Mouse (Mus musculus) small intestine, adult 2 months (tissue): ENCODE measurements around the gene Mapk1ip1l. TPM values are rescaled to one million over a fixed set of nuclear protein-coding genes. Genes with fewer than 3 reads are reported as not detected.

Experiments used
- H3K27ac ChIP-seq: fragments of 200-500 bp; 2 replicates; pipeline ENCODE4 v1.5.1; 2012; ENCODE audit warnings: low read depth, low read length, control low read depth, inconsistent platforms; ENCODE audit not compliant: insufficient read depth
- H3K27me3 ChIP-seq: fragments of 200-500 bp; 2 replicates; pipeline ENCODE4 v1.6.1; 2012; ENCODE audit warnings: mild to moderate bottlenecking, moderate library complexity, low read length, inconsistent platforms; ENCODE audit not compliant: control insufficient read depth, insufficient read depth
- H3K36me3 ChIP-seq: fragments of 200-500 bp; 2 replicates; pipeline ENCODE4 v1.6.1; 2012; ENCODE audit warnings: mild to moderate bottlenecking, low read length, control low read depth, inconsistent platforms; ENCODE audit not compliant: control insufficient read depth, insufficient read depth
- H3K4me1 ChIP-seq: fragments of 200-500 bp; 2 replicates; pipeline ENCODE4 v1.6.1; 2012; ENCODE audit warnings: low read length, inconsistent platforms, mixed read lengths; ENCODE audit not compliant: control insufficient read depth, insufficient read depth, insufficient read length
- H3K4me3 ChIP-seq: fragments of 200-500 bp; 2 replicates; pipeline ENCODE4 v1.5.1; 2012; ENCODE audit warnings: low read depth, mild to moderate bottlenecking, control low read depth, inconsistent platforms, low read length, moderate library complexity
- CTCF ChIP-seq: fragments of 200-500 bp; IDR thresholded peaks from 2 replicates; pipeline ENCODE4 v1.5.1; 2012; ENCODE audit warnings: low read depth, mild to moderate bottlenecking, control low read depth, inconsistent platforms, low read length, moderate library complexity, mixed read lengths; ENCODE audit not compliant: insufficient replicate concordance, insufficient read length; ENCODE audit errors: extremely low read depth
- POLR2A ChIP-seq: fragments of 200-500 bp; IDR thresholded peaks from 2 replicates; pipeline ENCODE4 v1.6.1; 2012; ENCODE audit warnings: low read depth, mild to moderate bottlenecking, control low read depth, inconsistent platforms, low read length, moderate library complexity
- WGBS: fragments of 180-500 bp; shearing (Covaris S2); methylation state at CpG from one replicate; pipeline ENCODE4 v1.1.7; 2018; 5-methylcytosine and 5-hydroxymethylcytosine counted together
- polyA plus RNA-seq: library from polyadenylated mRNA; depleted of rRNA; stranded (reverse); fragments of >200 nt; gene quantifications from 2 replicates; pipeline ENCODE4 v1.2.3, GENCODE M21; 2012

The Mapk1ip1l gene
- polyA plus RNA-seq, 1 experiment, result 94.6 TPM

DNA sequence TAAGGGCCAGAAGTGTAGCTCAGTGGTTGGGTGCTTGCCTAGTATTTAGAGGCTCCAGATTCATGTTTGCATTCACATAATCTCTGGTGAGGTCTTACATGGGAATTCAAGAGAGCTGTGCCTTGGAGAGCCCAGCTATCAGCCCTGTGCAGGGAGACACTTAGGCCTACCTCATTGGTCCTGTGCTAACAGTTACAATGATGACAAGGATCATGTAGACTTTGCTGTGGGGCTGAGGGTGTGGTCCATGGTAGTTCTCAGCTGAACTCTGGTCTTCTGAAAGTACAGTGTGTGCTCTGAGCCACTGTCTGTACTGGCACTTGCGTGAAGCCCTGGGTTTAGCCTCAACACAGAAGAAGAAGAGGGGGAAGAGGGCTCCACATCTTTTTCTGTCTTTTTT is 48.6 kb downstream of the Mapk1ip1l start:
- 25% methylated on average over 1 of the region's 1 CpGs for WGBS
- Histone ChIP-seq H3K27me3 (no peaks in the 10 kb centered on the region), H3K4me1 (peaks cover 9% of the 10 kb centered on the region; the same call in 1 of the 2 replicates), H3K27ac (peak overlapping the region; percentile 91), H3K36me3 (no peaks in the 10 kb centered on the region), H3K4me3 (no peak overlapping the region)
- no peak for TF ChIP-seq CTCF
- TF ChIP-seq POLR2A, result no peak

DNA sequence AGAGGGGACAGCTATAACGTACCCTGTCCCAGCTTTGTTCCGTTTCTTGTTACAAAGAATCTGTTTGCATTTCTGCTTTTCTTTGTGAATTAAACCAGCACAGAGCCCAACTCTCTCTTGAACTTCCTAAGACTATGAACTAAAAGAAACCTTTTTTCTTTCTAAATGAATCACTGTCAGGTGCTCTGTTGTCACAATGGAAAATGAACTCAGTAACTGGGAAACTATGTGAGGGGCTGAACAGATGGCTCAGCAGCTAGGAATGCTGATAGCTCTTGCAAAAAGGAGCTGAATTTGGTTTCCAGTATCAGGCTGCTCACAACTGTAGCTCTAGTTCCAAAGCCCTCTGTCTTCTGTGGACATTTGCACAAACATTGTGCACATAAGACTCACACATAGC is 52.9 kb downstream of the Mapk1ip1l start:
- Histone ChIP-seq H3K4me1 (peaks cover 24% of the 10 kb centered on the region; the same call in 1 of the 2 replicates), H3K27ac (no peak overlapping the region; the same call in 1 of the 2 replicates), H3K36me3 (no peaks in the 10 kb centered on the region), H3K4me3 (no peak overlapping the region), H3K27me3 (no peaks in the 10 kb centered on the region)
- TF ChIP-seq POLR2A, result no peak
- TF ChIP-seq CTCF, result no peak
- WGBS, result 94% methylated on average over 2 of the region's 2 CpGs

DNA sequence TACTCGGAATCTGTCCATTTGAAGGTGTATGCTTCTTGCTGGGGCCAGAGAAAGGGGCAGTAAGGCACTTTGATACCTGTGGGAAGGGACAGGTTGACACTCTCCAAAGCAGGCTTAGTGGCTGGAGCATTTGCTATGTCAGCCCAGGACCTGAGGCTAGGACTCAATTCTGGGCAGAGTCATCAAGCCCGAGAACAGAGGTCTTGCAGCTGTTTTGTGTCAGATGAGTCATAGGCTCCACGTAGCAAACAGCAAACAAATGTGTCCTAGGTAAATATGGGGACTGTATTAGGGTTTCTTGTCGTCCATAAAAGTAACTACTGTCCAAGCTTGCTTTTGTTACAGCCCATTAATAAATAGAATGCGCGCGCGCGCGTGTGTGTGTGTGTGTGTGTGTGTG is 54.2 kb downstream of the Mapk1ip1l start:
- H3K27me3 ChIP-seq, result no peaks in the 10 kb centered on the region
- 86% methylated on average over 10 of the region's 10 CpGs for WGBS
- H3K4me1 ChIP-seq, result peaks cover 23% of the 10 kb centered on the region; the same call in 1 of the 2 replicates
- no peak for TF ChIP-seq POLR2A
- no peak for TF ChIP-seq CTCF
- no peaks in the 10 kb centered on the region for H3K36me3 ChIP-seq
- H3K4me3 ChIP-seq, result no peak overlapping the region
- no peak overlapping the region for H3K27ac ChIP-seq

DNA sequence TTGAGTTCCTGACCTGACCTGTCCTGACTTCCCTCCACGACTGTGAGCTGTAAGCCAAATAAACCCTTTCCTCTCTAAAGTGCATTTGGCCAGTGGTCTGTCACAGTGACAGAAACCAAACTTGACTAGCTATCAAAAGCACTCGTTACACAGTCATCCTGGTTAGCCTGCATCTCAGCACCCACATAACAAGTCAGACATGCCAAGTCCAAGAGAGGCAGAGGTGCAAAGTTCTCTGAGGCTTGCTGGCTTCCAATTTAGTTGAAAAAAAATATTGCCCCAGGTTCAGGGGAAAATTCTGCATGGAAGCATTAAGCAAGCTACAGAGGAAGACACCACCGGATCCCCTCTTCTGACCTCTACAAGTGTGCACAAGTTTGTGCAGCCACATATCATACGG is 55.2 kb downstream of the Mapk1ip1l start:
- no peaks in the 10 kb centered on the region for H3K27me3 ChIP-seq
- WGBS, result 58% methylated on average over 4 of the region's 4 CpGs
- H3K36me3 ChIP-seq, result no peaks in the 10 kb centered on the region
- no peak overlapping the region for H3K4me3 ChIP-seq
- H3K4me1 ChIP-seq, result peaks cover 21% of the 10 kb centered on the region; the same call in 1 of the 2 replicates
- TF ChIP-seq POLR2A (no peak), CTCF (no peak)
- H3K27ac ChIP-seq, result peak overlapping the region; percentile 16; the same call in 1 of the 2 replicates

DNA sequence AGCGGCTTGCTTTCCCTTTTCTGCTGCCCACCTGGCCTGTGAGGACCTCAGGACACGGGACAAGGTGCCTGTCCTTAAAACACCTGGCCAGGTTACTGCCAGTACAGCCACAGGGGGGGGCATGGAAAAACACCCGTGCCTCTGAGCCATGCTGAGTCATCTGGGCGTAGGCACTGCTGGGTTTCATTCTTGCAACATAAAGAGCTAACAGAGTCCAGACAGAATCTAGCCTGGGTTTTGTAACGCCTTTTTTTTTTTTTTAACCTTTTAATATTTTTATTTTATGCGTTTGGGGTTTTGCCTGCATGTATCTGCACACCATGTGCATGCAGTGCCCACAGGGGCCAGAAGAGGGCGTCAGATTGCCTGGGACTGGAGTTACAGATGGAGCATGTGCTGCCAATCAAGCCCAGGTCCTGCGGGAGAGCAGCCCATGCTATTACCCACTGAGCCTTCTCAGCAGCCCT is 56.1 kb downstream of the Mapk1ip1l start:
- Histone ChIP-seq H3K36me3 (no peaks in the 10 kb centered on the region), H3K4me3 (no peak overlapping the region), H3K27me3 (no peaks in the 10 kb centered on the region), H3K4me1 (peaks cover 21% of the 10 kb centered on the region; the same call in 1 of the 2 replicates), H3K27ac (peak overlapping the region; percentile 85)
- 35% methylated on average over 8 of the region's 8 CpGs for WGBS
- TF ChIP-seq CTCF (peak; percentile 37; the same call in 1 of the 2 replicates), POLR2A (no peak)

DNA sequence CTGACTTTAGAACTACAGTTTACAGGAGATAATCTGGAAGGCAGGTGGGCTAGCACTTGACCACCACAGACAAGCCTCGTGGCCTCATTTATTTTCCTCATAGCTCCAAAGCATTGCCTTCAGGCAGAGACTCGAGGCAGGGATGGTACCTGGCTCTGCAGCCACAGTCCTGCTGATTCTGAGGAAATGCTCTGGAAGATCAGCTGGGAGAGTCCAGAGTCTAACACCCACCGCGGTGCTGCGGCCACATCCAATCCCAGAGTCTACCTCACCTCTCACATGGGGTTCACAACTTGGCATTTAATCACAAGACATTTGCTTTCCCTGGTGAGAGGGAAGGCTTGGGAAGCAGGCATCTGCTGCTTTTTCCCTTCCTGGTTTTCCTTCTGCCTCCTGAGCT is 56.9 kb downstream of the Mapk1ip1l start:
- 30% methylated on average over 5 of the region's 5 CpGs for WGBS

DNA sequence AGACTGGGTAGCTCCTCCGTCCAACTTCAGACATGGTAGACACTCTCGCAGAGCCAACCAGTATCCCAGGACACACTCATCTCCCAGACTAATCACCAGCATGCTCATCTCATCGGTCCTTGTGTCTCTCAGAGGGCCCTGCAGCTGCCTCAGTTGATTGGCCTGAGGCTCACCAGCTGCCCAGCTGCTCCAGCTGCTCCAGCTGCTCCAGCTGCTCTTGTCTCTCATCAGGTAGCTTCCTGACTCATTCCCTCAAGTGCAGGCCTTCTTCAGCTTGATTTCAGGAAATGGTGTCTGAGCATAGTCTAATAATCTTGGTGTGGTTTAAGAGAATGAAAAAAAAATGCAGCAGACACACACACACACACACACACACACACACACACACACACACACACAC is 58.6 kb downstream of the Mapk1ip1l start:
- Histone ChIP-seq H3K4me1 (peaks cover 21% of the 10 kb centered on the region; the same call in 1 of the 2 replicates), H3K4me3 (no peak overlapping the region), H3K36me3 (no peaks in the 10 kb centered on the region), H3K27ac (no peak overlapping the region), H3K27me3 (no peaks in the 10 kb centered on the region)
- WGBS, result 83% methylated on average over 3 of the region's 3 CpGs
- TF ChIP-seq POLR2A, result no peak
- no peak for TF ChIP-seq CTCF

More for the DNA sequence above, 56.9 kb downstream of the Mapk1ip1l start:
- Histone ChIP-seq H3K4me1 (peaks cover 19% of the 10 kb centered on the region; the same call in 1 of the 2 replicates), H3K4me3 (no peak overlapping the region), H3K27ac (peak overlapping the region; percentile 32; the same call in 1 of the 2 replicates), H3K36me3 (no peaks in the 10 kb centered on the region), H3K27me3 (no peaks in the 10 kb centered on the region)
- no peak for TF ChIP-seq CTCF
- TF ChIP-seq POLR2A, result no peak

DNA sequence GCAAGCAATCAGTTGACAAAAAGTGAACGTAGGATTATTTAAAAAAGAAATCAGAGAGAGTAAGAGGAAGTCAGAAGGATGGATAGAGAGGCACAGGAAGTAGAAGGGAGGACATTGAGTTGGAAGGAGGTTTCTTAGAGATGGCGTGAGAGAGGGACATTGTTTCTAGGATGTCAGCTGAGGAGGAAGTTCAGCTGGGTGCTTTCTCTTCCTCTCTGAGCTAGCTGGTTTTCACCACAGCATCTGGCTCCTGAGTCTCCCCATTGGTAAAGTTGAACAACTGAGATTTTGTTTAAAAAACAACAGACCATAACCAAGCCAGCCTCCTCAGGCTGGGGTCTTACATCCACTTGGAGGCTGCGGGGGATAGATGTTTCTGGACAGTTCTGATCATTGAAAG is 61.5 kb downstream of the Mapk1ip1l start:
- peaks cover 15% of the 10 kb centered on the region; the same call in 1 of the 2 replicates for H3K4me1 ChIP-seq
- H3K4me3 ChIP-seq, result no peak overlapping the region
- TF ChIP-seq CTCF (no peak), POLR2A (no peak)
- no peaks in the 10 kb centered on the region for H3K27me3 ChIP-seq
- no peak overlapping the region for H3K27ac ChIP-seq
- 49% methylated on average over 3 of the region's 3 CpGs for WGBS
- H3K36me3 ChIP-seq, result no peaks in the 10 kb centered on the region
